Mouse (Mus musculus) kidney, adult 2 months (tissue): ENCODE measurements around the gene Arsg. TPM values are rescaled to one million over a fixed set of nuclear protein-coding genes. Genes with fewer than 3 reads are reported as not detected.
"Not testable (repeated sequence)": the region's sequence is repeated elsewhere in the genome, so short reads cannot be mapped to it uniquely, and the experiment has no call there.

Source experiments
- DNase-seq: peaks from one replicate; pipeline ENCODE4 v3.0.0; 2021
- H3K27ac ChIP-seq: fragments of 200-500 bp; 2 replicates; pipeline ENCODE4 v1.5.1; 2012; ENCODE audit warnings: low read depth, low read length, control low read depth, inconsistent platforms; ENCODE audit not compliant: insufficient read depth
- H3K27me3 ChIP-seq: fragments of 200-500 bp; replicated peaks from 2 replicates; pipeline ENCODE4 v1.6.1; 2012; ENCODE audit warnings: mild to moderate bottlenecking, moderate library complexity, low read length, inconsistent platforms; ENCODE audit not compliant: control insufficient read depth, insufficient read depth
- H3K36me3 ChIP-seq: fragments of 200-500 bp; 2 replicates; pipeline ENCODE4 v1.6.1; 2012; ENCODE audit warnings: mild to moderate bottlenecking, moderate library complexity, low read length, inconsistent platforms; ENCODE audit not compliant: control insufficient read depth, insufficient read depth
- H3K4me1 ChIP-seq: fragments of 200-500 bp; 2 replicates; pipeline ENCODE4 v1.6.1; 2011; ENCODE audit warnings: low read length; ENCODE audit not compliant: control insufficient read depth, insufficient read depth
- H3K4me3 ChIP-seq: fragments of 200-500 bp; 2 replicates; pipeline ENCODE4 v1.5.1; 2011; ENCODE audit warnings: mild to moderate bottlenecking, low read depth, low read length, control low read depth; ENCODE audit not compliant: insufficient read depth
- CTCF ChIP-seq: fragments of 200-500 bp; conservative IDR thresholded peaks from 2 replicates; pipeline ENCODE4 v1.5.1; 2011; ENCODE audit warnings: low read depth, mild to moderate bottlenecking, control low read depth, low read length, moderate library complexity, mixed read lengths; ENCODE audit not compliant: insufficient read depth, insufficient read length
- POLR2A ChIP-seq: fragments of 200-500 bp; IDR thresholded peaks from one replicate; pipeline ENCODE4 v1.6.1; 2011; ENCODE audit warnings: low read depth, low read length, control low read depth
- WGBS: fragments of 180-500 bp; shearing (Covaris S2); methylation state at CpG from one replicate; pipeline ENCODE4 v1.1.7; 2018; 5-methylcytosine and 5-hydroxymethylcytosine counted together
- polyA plus RNA-seq: library from polyadenylated mRNA; depleted of rRNA; stranded (reverse); fragments of >200 nt; gene quantifications from 2 replicates; pipeline ENCODE4 v1.2.3, GENCODE M21; 2012

Arsg gene
- polyA plus RNA-seq, 1 experiment: 20.9 TPM

- TF ChIP-seq POLR2A (peak; percentile 20), CTCF (no peak)
- no peaks in the 10 kb centered on the region for H3K27me3 ChIP-seq
- H3K27ac ChIP-seq: peak within 1 kb of the TSS; percentile 89
- WGBS: 2% methylated on average over 58 of the region's 58 CpGs
- peak within 1 kb of the TSS; percentile 87 for H3K4me3 ChIP-seq
- no peaks in the 10 kb centered on the region for H3K36me3 ChIP-seq
- DNase-seq: peak; percentile 100
- H3K4me1 ChIP-seq: peaks cover 13% of the 10 kb centered on the region; the same call in 1 of the 2 replicates
Measured at GRCm38 (mm10) chr11:109611303-109612149, 138.4 kb downstream of the Arsg start, which contains the start of gene Wipi1. Wipi1 (minus strand) TSS chr11:109611967.

- no peak for DNase-seq
- no peak overlapping the region for H3K4me3 ChIP-seq
- no peaks in the 10 kb centered on the region for H3K36me3 ChIP-seq
- WGBS: 67% methylated on average over 7 of the region's 7 CpGs
- H3K27me3 ChIP-seq: no peaks in the 10 kb centered on the region
- H3K27ac ChIP-seq: no peak overlapping the region
- TF ChIP-seq CTCF (no peak), POLR2A (no peak)
- peaks cover 13% of the 10 kb centered on the region; the same call in 1 of the 2 replicates for H3K4me1 ChIP-seq
Measured at GRCm38 (mm10) chr11:109612871-109613529, 139.8 kb downstream of the Arsg start.

- WGBS: 76% methylated on average over 9 of the region's 9 CpGs
- Histone ChIP-seq H3K4me1 (peaks cover 4% of the 10 kb centered on the region; the same call in 1 of the 2 replicates), H3K27me3 (no peaks in the 10 kb centered on the region), H3K36me3 (no peaks in the 10 kb centered on the region), H3K4me3 (no peak overlapping the region), H3K27ac (no peak overlapping the region)
- DNase-seq: no peak
- TF ChIP-seq POLR2A: no peak
- TF ChIP-seq CTCF: no peak
Measured at GRCm38 (mm10) chr11:109615286-109615685, 142.1 kb downstream of the Arsg start.

- H3K27ac ChIP-seq: no peak overlapping the region
- no peaks in the 10 kb centered on the region for H3K27me3 ChIP-seq
- no peaks in the 10 kb centered on the region for H3K36me3 ChIP-seq
- no peak overlapping the region for H3K4me3 ChIP-seq
- WGBS: 69% methylated on average over 4 of the region's 4 CpGs
- TF ChIP-seq POLR2A (no peak), CTCF (no peak)
- DNase-seq: no peak
- no peaks in the 10 kb centered on the region; the same call in 1 of the 2 replicates for H3K4me1 ChIP-seq
Measured at GRCm38 (mm10) chr11:109616352-109616751, 143.2 kb downstream of the Arsg start.

DNA sequence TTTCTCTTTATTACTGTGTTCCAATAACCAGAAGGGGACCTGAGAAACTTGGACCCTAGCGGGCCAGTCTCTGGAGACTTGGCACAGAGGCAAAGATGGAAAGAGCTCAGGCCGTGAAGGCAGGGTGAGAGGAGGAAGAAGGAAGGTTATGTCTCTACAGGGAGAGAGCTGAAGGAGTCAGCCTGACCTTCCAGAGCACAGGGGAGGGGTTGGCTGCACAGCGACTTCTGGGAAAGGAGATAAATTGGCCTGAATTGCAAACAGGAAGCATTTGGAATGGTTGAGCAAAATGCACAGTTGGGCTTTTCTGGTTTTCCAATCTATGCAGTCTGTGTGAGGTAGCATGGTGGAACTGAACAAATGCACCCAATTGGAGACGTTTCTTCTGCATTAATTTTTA lies 143.6 kb downstream of the Arsg start:
- Histone ChIP-seq H3K36me3 (no peaks in the 10 kb centered on the region), H3K4me1 (no peaks in the 10 kb centered on the region; the same call in 1 of the 2 replicates), H3K27ac (no peak overlapping the region), H3K27me3 (no peaks in the 10 kb centered on the region), H3K4me3 (no peak overlapping the region)
- WGBS: 38% methylated on average over 4 of the region's 4 CpGs
- TF ChIP-seq CTCF: no peak
- no peak for TF ChIP-seq POLR2A
- DNase-seq: peak; percentile 35

DNA sequence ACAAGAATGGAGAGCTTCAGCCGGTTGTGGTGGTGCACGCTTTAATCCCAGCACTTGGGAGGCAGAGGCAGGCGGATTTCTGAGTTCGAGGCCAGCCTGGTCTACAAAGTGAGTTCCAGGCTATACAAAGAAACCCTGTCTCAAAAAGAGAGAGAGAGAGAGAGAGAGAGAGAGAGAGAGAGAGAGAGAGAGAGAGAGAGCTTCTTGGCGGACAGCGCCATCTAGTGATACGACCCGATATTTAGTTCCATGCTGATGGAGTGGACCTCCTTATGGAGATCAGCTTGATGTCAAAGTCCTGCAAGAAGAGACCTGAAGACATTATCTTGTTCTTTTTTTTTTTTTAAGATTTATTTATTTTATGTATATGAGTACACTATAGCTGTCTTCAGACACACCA lies 145.9 kb downstream of the Arsg start:
- DNase-seq: peak; percentile 73
- not testable (repeated sequence) for H3K27ac ChIP-seq, H3K27me3 ChIP-seq, H3K4me3 ChIP-seq, H3K4me1 ChIP-seq, H3K36me3 ChIP-seq
- TF ChIP-seq CTCF: peak; percentile 57
- 49% methylated on average over 8 of the region's 8 CpGs for WGBS

DNA sequence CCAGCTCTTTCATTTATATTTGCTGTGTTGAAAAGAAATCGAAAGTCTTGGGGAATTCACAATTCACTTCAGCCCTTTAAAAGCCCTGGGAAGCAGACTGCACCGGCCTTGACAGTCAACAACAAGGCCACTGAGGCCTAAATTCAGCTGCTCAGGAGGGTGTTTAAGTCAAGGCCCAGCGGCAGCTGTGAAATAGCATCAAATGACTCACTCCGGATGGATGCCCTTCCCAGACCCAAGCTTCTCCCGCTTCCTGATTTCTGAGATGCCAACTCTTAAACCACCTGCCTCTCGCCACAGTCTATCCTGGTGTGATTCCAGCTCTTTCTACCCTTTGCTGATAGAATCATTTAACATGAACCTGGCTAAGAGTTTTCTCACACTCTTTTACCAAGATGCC lies 147.2 kb downstream of the Arsg start:
- 79% methylated on average over 6 of the region's 6 CpGs for WGBS
- no peak for TF ChIP-seq CTCF
- TF ChIP-seq POLR2A: no peak
- Histone ChIP-seq H3K27me3 (no peaks in the 10 kb centered on the region), H3K4me3 (no peak overlapping the region), H3K27ac (no peak overlapping the region), H3K36me3 (no peaks in the 10 kb centered on the region), H3K4me1 (peaks cover 3% of the 10 kb centered on the region; the same call in 1 of the 2 replicates)
- DNase-seq: no peak
